Mouse (Mus musculus) heart, postnatal 0 days (tissue): ENCODE results near the gene Arhgef6. TPM values are rescaled to one million over a fixed set of nuclear protein-coding genes. Genes with fewer than 3 reads are reported as not detected.
A peak's percentile ranks its signal among the peaks of the same experiment; 100 is the strongest.

Experiments
- ATAC-seq: fragments of 200-750 bp; cut with Nextera tagmentation; 2 replicates; pipeline ENCODE4 v1.8.0; 2017; ENCODE audit warnings: low read depth, moderate number of reproducible peaks, moderate library complexity; ENCODE audit not compliant: insufficient read depth
- DNase-seq: peaks from one replicate; pipeline ENCODE4 v3.0.0-alpha.2; 2016; ENCODE audit warnings: low spot score
- H3K27ac ChIP-seq: fragments of 300-500 bp; sonication (generic); 2 replicates; pipeline ENCODE4 v1.5.1; 2014; ENCODE audit warnings: low read depth, mild to moderate bottlenecking
- H3K27me3 ChIP-seq: fragments of 300-500 bp; sonication (generic); 2 replicates; pipeline ENCODE4 v1.6.1; 2014; ENCODE audit warnings: low read length, mixed read lengths; ENCODE audit not compliant: control insufficient read depth, insufficient read depth
- H3K36me3 ChIP-seq: fragments of 300-500 bp; sonication (generic); replicated peaks from 2 replicates; pipeline ENCODE4 v1.6.1; 2014; ENCODE audit warnings: low read length, mixed read lengths; ENCODE audit not compliant: control insufficient read depth, insufficient read depth
- H3K4me1 ChIP-seq: fragments of 300-500 bp; sonication (generic); 2 replicates; pipeline ENCODE4 v1.6.1; 2014; ENCODE audit warnings: antibody characterized with exemption; ENCODE audit not compliant: control insufficient read depth, insufficient read depth
- H3K4me2 ChIP-seq: fragments of 300-500 bp; sonication (generic); 2 replicates; pipeline ENCODE4 v1.6.1; 2014; ENCODE audit warnings: low read depth, mild to moderate bottlenecking, low read length, moderate library complexity
- H3K4me3 ChIP-seq: fragments of 300-500 bp; sonication (generic); 2 replicates; pipeline ENCODE4 v1.5.1; 2014; ENCODE audit warnings: low read depth, low read length
- H3K9ac ChIP-seq: fragments of 300-500 bp; sonication (generic); replicated peaks from 2 replicates; pipeline ENCODE4 v1.6.1; 2014; ENCODE audit warnings: low read depth, low read length, mixed read lengths
- H3K9me3 ChIP-seq: fragments of 300-500 bp; sonication (generic); replicated peaks from 2 replicates; pipeline ENCODE4 v1.6.1; 2016; ENCODE audit warnings: low read length; ENCODE audit not compliant: control insufficient read depth
- CTCF ChIP-seq: IDR thresholded peaks from 2 replicates; pipeline ENCODE4 v1.5.1; 2016; ENCODE audit warnings: antibody characterized with exemption, control low read depth, low read depth
- EP300 ChIP-seq: IDR thresholded peaks from 2 replicates; pipeline ENCODE4 v1.6.1; 2016; ENCODE audit warnings: antibody characterized with exemption, low read depth
- WGBS: fragments of 180-500 bp; shearing (Covaris S2); extraction: QIAGEN DNeasy Blood & Tissue Kit; methylation state at CpG from one replicate; pipeline ENCODE4 v1.1.7; 2014; 5-methylcytosine and 5-hydroxymethylcytosine counted together
- polyA plus RNA-seq: library from polyadenylated mRNA; unstranded; fragments of >200 nt; fragmentation: Nextera tagmentation; extraction: Ambion mirVana; gene quantifications from 2 replicates; pipeline ENCODE4 v1.2.1, GENCODE M21; 2015
- total RNA-seq: library from RNA; depleted of rRNA; stranded (reverse); fragments of >200 nt; gene quantifications from 2 replicates; pipeline ENCODE4 v1.2.3, GENCODE M21; 2014; ENCODE audit warnings: low replicate concordance; rRNA removed

Gene Arhgef6
- total RNA-seq = 69.1 and 94.0 TPM in 2 replicates
- 30.3 and 33.6 TPM in 2 replicates for polyA plus RNA-seq

GRCm38 (mm10) chrX:57338371-57339211, at the start of gene Arhgef6:
Gene Arhgef6, minus strand, starts transcription at chrX:57338729.
- ATAC-seq (0 out of 2 replicates have a peak, but pooled peaks have one; percentile 30), DNase-seq (no peak)
- H3K27me3 ChIP-seq = no peaks in the 10 kb centered on the region
- H3K27ac ChIP-seq = peak within 1 kb of the TSS; percentile 46
- 47% methylated on average over 18 of the region's 18 CpGs for WGBS
- H3K4me3 ChIP-seq = peak within 1 kb of the TSS; percentile 23; the same call in 1 of the 2 replicates
- no peak for TF ChIP-seq CTCF
- no peak for TF ChIP-seq EP300
- H3K4me1 ChIP-seq = no peaks in the 10 kb centered on the region
- H3K36me3 ChIP-seq = no peaks in the 10 kb centered on the region
- no peak within 1 kb of the TSS for H3K9ac ChIP-seq
- H3K4me2 ChIP-seq = peak within 1 kb of the TSS; percentile 40
- no peaks in the 10 kb centered on the region for H3K9me3 ChIP-seq

- H3K4me3 ChIP-seq = no peak overlapping the region
- H3K4me2 ChIP-seq = no peak overlapping the region
- no peaks in the 10 kb centered on the region for H3K27me3 ChIP-seq
- WGBS = 68% methylated on average over 5 of the region's 5 CpGs
- DNase-seq (no peak), ATAC-seq (no peak)
- no peaks in the 10 kb centered on the region for H3K4me1 ChIP-seq
- no peak overlapping the region for H3K27ac ChIP-seq
- H3K36me3 ChIP-seq = peaks cover 51% of the 10 kb centered on the region
- H3K9me3 ChIP-seq = no peaks in the 10 kb centered on the region
- TF ChIP-seq CTCF = no peak
- TF ChIP-seq EP300 = no peak
- H3K9ac ChIP-seq = no peak overlapping the region
Measured at GRCm38 (mm10) chrX:57380915-57381314, 42.4 kb upstream of the Arhgef6 start.

- H3K4me3 ChIP-seq = no peak overlapping the region
- no peak for DNase-seq
- no peak overlapping the region for H3K4me2 ChIP-seq
- H3K9me3 ChIP-seq = no peaks in the 10 kb centered on the region
- ATAC-seq = no peak
- 61% methylated on average over 3 of the region's 3 CpGs for WGBS
- H3K27ac ChIP-seq = no peak overlapping the region
- no peak overlapping the region for H3K9ac ChIP-seq
- H3K36me3 ChIP-seq = peaks cover 31% of the 10 kb centered on the region
- TF ChIP-seq EP300 (no peak), CTCF (no peak)
- no peaks in the 10 kb centered on the region for H3K27me3 ChIP-seq
- H3K4me1 ChIP-seq = no peaks in the 10 kb centered on the region
Measured at GRCm38 (mm10) chrX:57378579-57378978, 40.0 kb upstream of the Arhgef6 start.

- no peak overlapping the region for H3K4me3 ChIP-seq
- WGBS = 77% methylated on average over 3 of the region's 3 CpGs
- TF ChIP-seq EP300 = no peak
- TF ChIP-seq CTCF = no peak
- H3K4me1 ChIP-seq = no peaks in the 10 kb centered on the region
- H3K9me3 ChIP-seq = no peaks in the 10 kb centered on the region
- H3K36me3 ChIP-seq = peaks cover 30% of the 10 kb centered on the region
- DNase-seq = no peak
- no peak for ATAC-seq
- no peaks in the 10 kb centered on the region for H3K27me3 ChIP-seq
- H3K4me2 ChIP-seq = no peak overlapping the region
- no peak overlapping the region for H3K27ac ChIP-seq
- H3K9ac ChIP-seq = no peak overlapping the region
Measured at GRCm38 (mm10) chrX:57377096-57377495, 38.6 kb upstream of the Arhgef6 start.

GRCm38 (mm10) chrX:57374029-57374428, 35.5 kb upstream of the Arhgef6 start:
- Histone ChIP-seq H3K36me3 (peaks cover 18% of the 10 kb centered on the region), H3K4me1 (no peaks in the 10 kb centered on the region), H3K9ac (no peak overlapping the region), H3K9me3 (no peaks in the 10 kb centered on the region), H3K4me3 (no peak overlapping the region), H3K27ac (no peak overlapping the region), H3K4me2 (no peak overlapping the region), H3K27me3 (no peaks in the 10 kb centered on the region)
- DNase-seq (no peak), ATAC-seq (no peak)
- 56% methylated on average over 2 of the region's 2 CpGs for WGBS
- TF ChIP-seq CTCF (no peak), EP300 (no peak)
